Mouse (Mus musculus): ENCODE data around the gene Izumo1. TPM values are rescaled to one million over a fixed set of nuclear protein-coding genes. Genes with fewer than 3 reads are reported as not detected.

Gene Izumo1
- 0.08 and 0.18 TPM in 2 replicates for polyA plus RNA-seq (2012; rRNA removed)

- TF ChIP-seq CTCF (IDR thresholded peaks at IDR 0.05; ENCODE audit: borderline replicate concordance, insufficient read depth, low read depth, low read length), result no peak
- TF ChIP-seq POLR2A (IDR thresholded peaks at IDR 0.05; ENCODE audit: borderline replicate concordance, insufficient read depth, low read length), result no peak
- H3K4me3 ChIP-seq (replicated peaks; ENCODE audit: insufficient read depth, low read depth, low read length), result no peak within 1 kb of the TSS
- H3K4me1 ChIP-seq (ENCODE audit: control insufficient read depth, insufficient read depth, low read length), result no peaks in the 10 kb centered on the region
- H3K27me3 ChIP-seq (ENCODE audit: control insufficient read depth, insufficient read depth, low read length), result no peaks in the 10 kb centered on the region
- 39% methylated on average over 9 of the region's 9 CpGs for WGBS
- no peak within 1 kb of the TSS for H3K27ac ChIP-seq (ENCODE audit: insufficient read depth, low read length)
- no peak for DNase-seq
Observed at GRCm38 (mm10) chr7:45621443-45621842, at the start of gene Izumo1. Gene Izumo1 (plus strand): TSS chr7:45621811.

- Histone ChIP-seq H3K4me1 (ENCODE audit: control insufficient read depth, insufficient read depth, low read length) (peaks cover 6% of the 10 kb centered on the region; the same call in 1 of the 2 replicates), H3K27me3 (ENCODE audit: control insufficient read depth, insufficient read depth, low read length) (no peaks in the 10 kb centered on the region), H3K4me3 (replicated peaks; ENCODE audit: insufficient read depth, low read depth, low read length) (no peak overlapping the region), H3K27ac (ENCODE audit: insufficient read depth, low read length) (no peak overlapping the region)
- 39% methylated on average over 1 of the region's 1 CpGs for WGBS
- DNase-seq, result no peak
- TF ChIP-seq CTCF (IDR thresholded peaks at IDR 0.05; ENCODE audit: borderline replicate concordance, insufficient read depth, low read depth, low read length) (no peak), POLR2A (IDR thresholded peaks at IDR 0.05; ENCODE audit: borderline replicate concordance, insufficient read depth, low read length) (no peak)
Observed at GRCm38 (mm10) chr7:45571966-45572365, 49.6 kb upstream of the Izumo1 start.

- Histone ChIP-seq H3K27ac (ENCODE audit: insufficient read depth, low read length) (no peak overlapping the region), H3K4me3 (replicated peaks; ENCODE audit: insufficient read depth, low read depth, low read length) (no peak overlapping the region), H3K27me3 (ENCODE audit: control insufficient read depth, insufficient read depth, low read length) (no peaks in the 10 kb centered on the region), H3K4me1 (ENCODE audit: control insufficient read depth, insufficient read depth, low read length) (no peaks in the 10 kb centered on the region)
- TF ChIP-seq CTCF (IDR thresholded peaks at IDR 0.05; ENCODE audit: borderline replicate concordance, insufficient read depth, low read depth, low read length) (no peak), POLR2A (IDR thresholded peaks at IDR 0.05; ENCODE audit: borderline replicate concordance, insufficient read depth, low read length) (no peak)
- no peak for DNase-seq
- 73% methylated on average over 8 of the region's 8 CpGs for WGBS
Observed at GRCm38 (mm10) chr7:45573954-45574353, 47.7 kb upstream of the Izumo1 start.

- 82% methylated on average over 15 of the region's 15 CpGs for WGBS
- no peak overlapping the region for H3K27ac ChIP-seq (ENCODE audit: insufficient read depth, low read length)
- no peak for TF ChIP-seq POLR2A (IDR thresholded peaks at IDR 0.05; ENCODE audit: borderline replicate concordance, insufficient read depth, low read length)
- TF ChIP-seq CTCF (IDR thresholded peaks at IDR 0.05; ENCODE audit: borderline replicate concordance, insufficient read depth, low read depth, low read length), result no peak
Observed at GRCm38 (mm10) chr7:45574472-45575379, 46.9 kb upstream of the Izumo1 start.

GRCm38 (mm10) chr7:45585923-45586322 lies 35.7 kb upstream of the Izumo1 start:
- no peak for DNase-seq
- WGBS, result 71% methylated on average over 6 of the region's 6 CpGs

More at GRCm38 (mm10) chr7:45574472-45575379, 46.9 kb upstream of the Izumo1 start:
- Histone ChIP-seq H3K27me3 (ENCODE audit: control insufficient read depth, insufficient read depth, low read length) (no peaks in the 10 kb centered on the region), H3K4me1 (ENCODE audit: control insufficient read depth, insufficient read depth, low read length) (no peaks in the 10 kb centered on the region), H3K4me3 (replicated peaks; ENCODE audit: insufficient read depth, low read depth, low read length) (no peak overlapping the region)
- no peak for DNase-seq

GRCm38 (mm10) chr7:45587631-45588592 lies 33.7 kb upstream of the Izumo1 start:
- no peak for TF ChIP-seq POLR2A (IDR thresholded peaks at IDR 0.05; ENCODE audit: borderline replicate concordance, insufficient read depth, low read length)
- TF ChIP-seq CTCF (IDR thresholded peaks at IDR 0.05; ENCODE audit: borderline replicate concordance, insufficient read depth, low read depth, low read length), result no peak
- H3K27ac ChIP-seq (ENCODE audit: insufficient read depth, low read length), result no peak overlapping the region
- DNase-seq, result peak in 1 of 2 experiments; percentile 25
- no peaks in the 10 kb centered on the region for H3K4me1 ChIP-seq (ENCODE audit: control insufficient read depth, insufficient read depth, low read length)
- no peak overlapping the region for H3K4me3 ChIP-seq (replicated peaks; ENCODE audit: insufficient read depth, low read depth, low read length)
- 93% methylated on average over 23 of the region's 23 CpGs for WGBS
- H3K27me3 ChIP-seq (ENCODE audit: control insufficient read depth, insufficient read depth, low read length), result no peaks in the 10 kb centered on the region

More at GRCm38 (mm10) chr7:45585923-45586322, 35.7 kb upstream of the Izumo1 start:
- H3K4me3 ChIP-seq (replicated peaks; ENCODE audit: insufficient read depth, low read depth, low read length), result no peak overlapping the region
- no peaks in the 10 kb centered on the region for H3K4me1 ChIP-seq (ENCODE audit: control insufficient read depth, insufficient read depth, low read length)
- TF ChIP-seq CTCF (IDR thresholded peaks at IDR 0.05; ENCODE audit: borderline replicate concordance, insufficient read depth, low read depth, low read length) (no peak), POLR2A (IDR thresholded peaks at IDR 0.05; ENCODE audit: borderline replicate concordance, insufficient read depth, low read length) (no peak)
- H3K27ac ChIP-seq (ENCODE audit: insufficient read depth, low read length), result no peak overlapping the region
- no peaks in the 10 kb centered on the region for H3K27me3 ChIP-seq (ENCODE audit: control insufficient read depth, insufficient read depth, low read length)

- H3K27me3 ChIP-seq (ENCODE audit: control insufficient read depth, insufficient read depth, low read length), result no peaks in the 10 kb centered on the region
- DNase-seq, result peak; percentile 94 to 98
- TF ChIP-seq POLR2A (IDR thresholded peaks at IDR 0.05; ENCODE audit: borderline replicate concordance, insufficient read depth, low read length) (peak; percentile 38; the same call in 1 of the 2 replicates), CTCF (IDR thresholded peaks at IDR 0.05; ENCODE audit: borderline replicate concordance, insufficient read depth, low read depth, low read length) (peak; percentile 85)
- no peaks in the 10 kb centered on the region for H3K4me1 ChIP-seq (ENCODE audit: control insufficient read depth, insufficient read depth, low read length)
- H3K27ac ChIP-seq (ENCODE audit: insufficient read depth, low read length), result no peak overlapping the region
- peak overlapping the region; percentile 66 for H3K4me3 ChIP-seq (replicated peaks; ENCODE audit: insufficient read depth, low read depth, low read length)
- under 1% methylated on average over 19 of the region's 19 CpGs for WGBS
Observed at GRCm38 (mm10) chr7:45589173-45589572, 32.4 kb upstream of the Izumo1 start.

Data from cerebellum, adult 2 months (tissue).